Mouse (Mus musculus) E14TG2a.4 (cell line): ENCODE data around the gene Mcpt9.
"Not testable (repeated sequence)": the region's sequence is repeated elsewhere in the genome, so short reads cannot be mapped to it uniquely, and the experiment has no call there.

Experiments used
- H3K27me3 ChIP-seq: 2 replicates; pipeline ENCODE4 v1.6.1; 2014; ENCODE audit warnings: low read length, control low read depth; ENCODE audit not compliant: insufficient read depth
- H3K36me3 ChIP-seq: 2 replicates; pipeline ENCODE4 v1.6.1; 2014; ENCODE audit warnings: low read length, control low read depth; ENCODE audit not compliant: insufficient read depth
- H3K4me1 ChIP-seq: replicated peaks from 2 replicates; pipeline ENCODE4 v1.6.1; 2014; ENCODE audit warnings: low read depth, low read length, control low read depth
- H3K4me3 ChIP-seq: replicated peaks from 2 replicates; pipeline ENCODE4 v1.5.1; 2014; ENCODE audit warnings: mild to moderate bottlenecking, low read length
- H3K9me3 ChIP-seq: 2 replicates; pipeline ENCODE4 v1.6.1; 2014; ENCODE audit warnings: low read length, control low read depth
- CTCF ChIP-seq: conservative IDR thresholded peaks from 2 replicates; pipeline ENCODE4 v1.5.1; 2014; ENCODE audit warnings: low read length
- NANOG ChIP-seq: IDR thresholded peaks from 2 replicates; pipeline ENCODE4 v1.6.1; 2014; ENCODE audit warnings: borderline replicate concordance, low read length, mixed read lengths
- POU5F1 ChIP-seq: IDR thresholded peaks from 2 replicates; pipeline ENCODE4 v1.6.1; 2014; ENCODE audit warnings: low read length, borderline replicate concordance

The Mcpt9 gene

GRCm38 (mm10) chr14:56013147-56013546 is 17.1 kb downstream of the Mcpt9 start:
- no peak for TF ChIP-seq NANOG
- TF ChIP-seq CTCF = no peak
- TF ChIP-seq POU5F1 = no peak
- H3K9me3 ChIP-seq = peaks cover 13% of the 10 kb centered on the region
- H3K4me1 ChIP-seq = no peaks in the 10 kb centered on the region
- no peak overlapping the region for H3K4me3 ChIP-seq
- H3K36me3 ChIP-seq = no peaks in the 10 kb centered on the region
- no peaks in the 10 kb centered on the region for H3K27me3 ChIP-seq

- not testable (repeated sequence) for H3K4me3 ChIP-seq, H3K27me3 ChIP-seq, H3K36me3 ChIP-seq, H3K4me1 ChIP-seq, H3K9me3 ChIP-seq
Measured at GRCm38 (mm10) chr14:55987464-55987863, 42.8 kb downstream of the Mcpt9 start.
